Mouse (Mus musculus): ENCODE measurements around the gene Gm11985. TPM values are rescaled to one million over a fixed set of nuclear protein-coding genes. Genes with fewer than 3 reads are reported as not detected.

Gene Gm11985
- polyA plus RNA-seq, 1 experiment from 2014 or later, result not detected

- no peak overlapping the region for H3K9ac ChIP-seq (ENCODE audit: low read depth, low read length)
- H3K4me1 ChIP-seq (replicated peaks; ENCODE audit: control insufficient read depth, insufficient read depth, low read length), result no peaks in the 10 kb centered on the region; the same call in 1 of the 2 replicates
- ATAC-seq (ENCODE audit: low FRiP score) (no peak), DNase-seq (ENCODE audit: low spot score) (peak; percentile 18)
- H3K4me2 ChIP-seq (replicated peaks; ENCODE audit: low read depth, low read length), result no peak overlapping the region
- H3K36me3 ChIP-seq (ENCODE audit: control insufficient read depth, insufficient read depth, low read length), result no peaks in the 10 kb centered on the region
- no peak overlapping the region for H3K4me3 ChIP-seq (ENCODE audit: low read depth, low read length)
- H3K27ac ChIP-seq (ENCODE audit: low read depth, low read length), result no peak overlapping the region
- H3K9me3 ChIP-seq (ENCODE audit: control insufficient read depth, low read length), result no peaks in the 10 kb centered on the region
- H3K27me3 ChIP-seq (ENCODE audit: control insufficient read depth, insufficient read depth, low read length), result peaks cover 27% of the 10 kb centered on the region
- 24% methylated on average over 17 of the region's 17 CpGs for WGBS
Observed at GRCm38 (mm10) chr11:7212126-7212798, 23.9 kb upstream of the Gm11985 start.

DNA sequence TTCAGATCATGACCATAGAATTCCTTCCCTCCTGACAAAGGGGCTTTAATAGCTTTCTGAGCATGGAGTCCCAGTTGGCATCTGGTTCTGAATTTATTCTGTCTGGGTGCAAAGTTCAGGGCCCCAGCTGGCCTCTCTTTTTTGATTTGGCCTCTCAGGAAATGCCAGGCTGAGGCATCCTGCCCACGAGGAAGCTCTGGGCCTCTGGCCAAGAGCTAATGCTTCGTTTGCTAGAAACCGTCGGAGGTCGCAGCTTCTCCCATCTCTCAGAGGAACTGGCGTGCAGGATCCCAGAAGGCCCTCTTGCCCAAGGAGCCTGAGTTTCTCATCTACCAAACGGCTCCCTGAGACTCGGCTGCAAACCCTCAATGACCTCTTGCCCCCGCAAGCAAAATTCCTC is 22.8 kb upstream of the Gm11985 start:
- Histone ChIP-seq H3K4me1 (replicated peaks; ENCODE audit: control insufficient read depth, insufficient read depth, low read length) (no peaks in the 10 kb centered on the region; the same call in 1 of the 2 replicates), H3K4me3 (ENCODE audit: low read depth, low read length) (no peak overlapping the region), H3K4me2 (replicated peaks; ENCODE audit: low read depth, low read length) (no peak overlapping the region), H3K36me3 (ENCODE audit: control insufficient read depth, insufficient read depth, low read length) (no peaks in the 10 kb centered on the region), H3K9ac (ENCODE audit: low read depth, low read length) (no peak overlapping the region), H3K27me3 (ENCODE audit: control insufficient read depth, insufficient read depth, low read length) (peaks cover 27% of the 10 kb centered on the region), H3K9me3 (ENCODE audit: control insufficient read depth, low read length) (no peaks in the 10 kb centered on the region), H3K27ac (ENCODE audit: low read depth, low read length) (no peak overlapping the region)
- ATAC-seq (ENCODE audit: low FRiP score), result no peak
- WGBS, result 36% methylated on average over 9 of the region's 9 CpGs
- peak; percentile 25 for DNase-seq (ENCODE audit: low spot score)

DNA sequence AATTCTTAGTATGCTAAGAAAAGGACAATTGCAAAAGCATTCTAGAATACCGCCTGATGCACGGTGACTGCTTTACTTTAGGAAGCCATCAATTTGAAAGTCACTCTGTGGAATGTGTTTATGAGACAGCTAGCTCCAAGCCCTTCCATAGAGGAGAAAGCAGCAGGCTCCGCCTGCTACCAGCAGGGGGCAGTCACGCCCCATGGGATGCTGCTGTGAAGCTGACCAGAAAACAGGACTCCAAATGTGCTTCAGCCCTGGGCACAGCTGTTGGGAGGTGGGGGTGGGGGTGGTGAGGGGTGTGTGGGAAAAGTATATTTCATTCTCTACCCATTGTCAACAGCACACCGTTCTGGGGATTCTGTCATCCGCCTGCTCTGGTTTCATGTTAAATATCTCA is 22.0 kb upstream of the Gm11985 start:
- DNase-seq (ENCODE audit: low spot score) (peak; percentile 84), ATAC-seq (ENCODE audit: low FRiP score) (peak; percentile 8)
- Histone ChIP-seq H3K9me3 (ENCODE audit: control insufficient read depth, low read length) (no peaks in the 10 kb centered on the region), H3K4me2 (replicated peaks; ENCODE audit: low read depth, low read length) (no peak overlapping the region), H3K4me1 (replicated peaks; ENCODE audit: control insufficient read depth, insufficient read depth, low read length) (no peaks in the 10 kb centered on the region; the same call in 1 of the 2 replicates), H3K27ac (ENCODE audit: low read depth, low read length) (no peak overlapping the region), H3K27me3 (ENCODE audit: control insufficient read depth, insufficient read depth, low read length) (peaks cover 27% of the 10 kb centered on the region), H3K4me3 (ENCODE audit: low read depth, low read length) (no peak overlapping the region), H3K36me3 (ENCODE audit: control insufficient read depth, insufficient read depth, low read length) (no peaks in the 10 kb centered on the region), H3K9ac (ENCODE audit: low read depth, low read length) (no peak overlapping the region)
- WGBS, result 19% methylated on average over 6 of the region's 6 CpGs

- DNase-seq (ENCODE audit: low spot score) (no peak), ATAC-seq (ENCODE audit: low FRiP score) (no peak)
- H3K9ac ChIP-seq (ENCODE audit: low read depth, low read length), result no peak overlapping the region
- 92% methylated on average over 9 of the region's 9 CpGs for WGBS
- no peaks in the 10 kb centered on the region for H3K4me1 ChIP-seq (replicated peaks; ENCODE audit: control insufficient read depth, insufficient read depth, low read length)
- H3K4me2 ChIP-seq (replicated peaks; ENCODE audit: low read depth, low read length), result no peak overlapping the region
- no peak overlapping the region for H3K4me3 ChIP-seq (ENCODE audit: low read depth, low read length)
- no peak overlapping the region for H3K27ac ChIP-seq (ENCODE audit: low read depth, low read length)
- H3K36me3 ChIP-seq (ENCODE audit: control insufficient read depth, insufficient read depth, low read length), result no peaks in the 10 kb centered on the region
- no peaks in the 10 kb centered on the region for H3K27me3 ChIP-seq (ENCODE audit: control insufficient read depth, insufficient read depth, low read length)
- no peaks in the 10 kb centered on the region for H3K9me3 ChIP-seq (ENCODE audit: control insufficient read depth, low read length)
Observed at GRCm38 (mm10) chr11:7203846-7204245, 15.5 kb upstream of the Gm11985 start.

- H3K27ac ChIP-seq (ENCODE audit: low read depth, low read length), result no peak overlapping the region
- no peak for ATAC-seq (ENCODE audit: low FRiP score)
- H3K4me2 ChIP-seq (replicated peaks; ENCODE audit: low read depth, low read length), result no peak overlapping the region
- H3K9ac ChIP-seq (ENCODE audit: low read depth, low read length), result no peak overlapping the region
- H3K9me3 ChIP-seq (ENCODE audit: control insufficient read depth, low read length), result no peaks in the 10 kb centered on the region
- no peaks in the 10 kb centered on the region for H3K4me1 ChIP-seq (replicated peaks; ENCODE audit: control insufficient read depth, insufficient read depth, low read length)
- no peak for DNase-seq (ENCODE audit: low spot score)
- no peak overlapping the region for H3K4me3 ChIP-seq (ENCODE audit: low read depth, low read length)
- WGBS, result 84% methylated on average over 7 of the region's 7 CpGs
- no peaks in the 10 kb centered on the region for H3K27me3 ChIP-seq (ENCODE audit: control insufficient read depth, insufficient read depth, low read length)
- no peaks in the 10 kb centered on the region for H3K36me3 ChIP-seq (ENCODE audit: control insufficient read depth, insufficient read depth, low read length)
Observed at GRCm38 (mm10) chr11:7202206-7202605, 13.8 kb upstream of the Gm11985 start.

GRCm38 (mm10) chr11:7200393-7200783 is 12.0 kb upstream of the Gm11985 start:
- no peak overlapping the region for H3K4me3 ChIP-seq (ENCODE audit: low read depth, low read length)
- DNase-seq (ENCODE audit: low spot score), result no peak
- no peaks in the 10 kb centered on the region for H3K36me3 ChIP-seq (ENCODE audit: control insufficient read depth, insufficient read depth, low read length)
- no peak overlapping the region for H3K27ac ChIP-seq (ENCODE audit: low read depth, low read length)
- no peaks in the 10 kb centered on the region for H3K4me1 ChIP-seq (replicated peaks; ENCODE audit: control insufficient read depth, insufficient read depth, low read length)
- H3K9me3 ChIP-seq (ENCODE audit: control insufficient read depth, low read length), result no peaks in the 10 kb centered on the region
- H3K27me3 ChIP-seq (ENCODE audit: control insufficient read depth, insufficient read depth, low read length), result no peaks in the 10 kb centered on the region
- no peak overlapping the region for H3K4me2 ChIP-seq (replicated peaks; ENCODE audit: low read depth, low read length)
- ATAC-seq (ENCODE audit: low FRiP score), result no peak
- H3K9ac ChIP-seq (ENCODE audit: low read depth, low read length), result no peak overlapping the region
- WGBS, result 85% methylated on average over 9 of the region's 9 CpGs

DNA sequence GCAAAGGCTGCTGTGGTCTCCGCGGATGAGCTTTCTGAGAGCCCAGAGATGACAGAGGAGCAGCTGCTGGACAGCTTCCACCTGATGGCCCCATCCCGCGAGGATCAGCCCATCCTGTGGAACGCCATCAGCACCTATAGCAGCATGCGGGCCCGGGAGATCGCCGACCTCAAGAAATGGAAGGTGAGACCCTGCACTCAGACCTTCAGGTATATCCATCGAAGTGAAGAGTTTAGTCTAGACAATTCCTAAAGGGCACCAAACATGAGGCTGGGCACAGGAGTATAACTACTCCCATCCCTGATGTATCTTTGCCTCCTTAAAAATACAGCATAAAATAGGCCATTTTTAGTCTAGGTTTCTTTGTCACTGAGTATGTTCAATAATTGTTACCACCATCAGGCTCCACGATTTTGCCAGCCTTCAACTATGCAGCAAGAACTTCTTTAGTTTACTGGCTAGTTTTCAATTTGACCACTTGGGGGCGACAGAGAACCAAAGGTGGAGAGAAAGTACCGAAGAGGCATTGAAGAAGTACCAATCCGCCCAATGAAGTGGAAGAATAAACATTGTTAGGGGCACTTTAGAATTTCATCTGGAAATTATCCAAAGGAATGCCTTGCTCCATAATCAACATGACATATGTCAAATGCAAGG is 11.5 kb upstream of the Gm11985 start:
- WGBS, result 55% methylated on average over 14 of the region's 14 CpGs
- no peak for ATAC-seq (ENCODE audit: low FRiP score)
- no peaks in the 10 kb centered on the region for H3K4me1 ChIP-seq (replicated peaks; ENCODE audit: control insufficient read depth, insufficient read depth, low read length)

DNA sequence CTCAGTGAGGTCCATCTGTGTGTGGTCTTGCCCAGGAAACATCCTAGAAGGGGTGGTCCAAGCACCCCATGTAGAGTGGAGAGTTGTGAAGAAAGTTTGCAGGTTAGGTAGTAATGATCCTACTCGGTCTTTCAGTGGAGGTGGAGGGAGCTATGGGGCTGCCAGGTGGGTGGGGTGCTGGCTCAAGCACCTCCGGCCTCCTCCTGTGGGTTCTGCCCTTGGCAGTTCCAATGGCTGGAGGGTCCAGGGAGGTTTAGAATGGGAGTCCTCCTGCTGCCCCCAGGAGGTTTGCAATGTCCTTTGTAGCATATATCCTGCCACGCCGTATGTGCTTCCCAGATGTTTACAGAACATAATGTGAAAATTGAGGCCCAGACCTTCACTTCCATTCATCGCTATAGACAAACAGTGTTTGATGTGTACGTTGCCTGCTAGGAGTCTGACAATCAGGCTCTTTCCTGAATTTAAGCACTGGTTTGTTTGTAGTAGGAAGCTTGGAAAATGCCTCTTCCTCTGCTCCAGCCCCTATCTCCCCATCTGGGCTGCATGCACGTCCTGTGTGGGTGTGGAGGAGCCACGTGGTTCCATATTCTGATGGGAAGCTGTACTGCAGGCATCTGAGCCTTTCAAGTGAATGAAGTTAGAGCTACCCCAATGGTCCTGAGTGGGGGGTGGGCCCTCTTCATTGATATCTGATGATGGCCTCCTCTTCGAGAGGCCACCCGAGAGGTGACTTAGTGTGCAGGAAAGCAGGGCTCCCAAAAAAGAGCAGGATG is 10.3 kb upstream of the Gm11985 start:
- H3K27me3 ChIP-seq (ENCODE audit: control insufficient read depth, insufficient read depth, low read length), result no peaks in the 10 kb centered on the region
- no peak overlapping the region for H3K4me3 ChIP-seq (ENCODE audit: low read depth, low read length)
- H3K4me1 ChIP-seq (replicated peaks; ENCODE audit: control insufficient read depth, insufficient read depth, low read length), result no peaks in the 10 kb centered on the region
- no peaks in the 10 kb centered on the region for H3K9me3 ChIP-seq (ENCODE audit: control insufficient read depth, low read length)
- H3K36me3 ChIP-seq (ENCODE audit: control insufficient read depth, insufficient read depth, low read length), result no peaks in the 10 kb centered on the region
- DNase-seq (ENCODE audit: low spot score), result no peak
- 85% methylated on average over 10 of the region's 10 CpGs for WGBS
- no peak overlapping the region for H3K9ac ChIP-seq (ENCODE audit: low read depth, low read length)
- H3K27ac ChIP-seq (ENCODE audit: low read depth, low read length), result no peak overlapping the region
- H3K4me2 ChIP-seq (replicated peaks; ENCODE audit: low read depth, low read length), result no peak overlapping the region
- ATAC-seq (ENCODE audit: low FRiP score), result no peak

More for the DNA sequence above, 11.5 kb upstream of the Gm11985 start:
- Histone ChIP-seq H3K9ac (ENCODE audit: low read depth, low read length) (no peak overlapping the region), H3K9me3 (ENCODE audit: control insufficient read depth, low read length) (no peaks in the 10 kb centered on the region), H3K4me2 (replicated peaks; ENCODE audit: low read depth, low read length) (no peak overlapping the region), H3K36me3 (ENCODE audit: control insufficient read depth, insufficient read depth, low read length) (no peaks in the 10 kb centered on the region), H3K27me3 (ENCODE audit: control insufficient read depth, insufficient read depth, low read length) (no peaks in the 10 kb centered on the region), H3K27ac (ENCODE audit: low read depth, low read length) (no peak overlapping the region), H3K4me3 (ENCODE audit: low read depth, low read length) (no peak overlapping the region)
- peak; percentile 80 for DNase-seq (ENCODE audit: low spot score)

All from hindbrain, embryonic 11.5 days (tissue).